ENCODE assay signal across 7 mouse cellular contexts in genomic region chr19:22915868-22916642, GRCm38 (mm10).
DNase-seq lines count a peak whose midpoint lies in the region; ATAC-seq and TF ChIP-seq lines count a peak whose summit lies in the region.

No protein-coding gene starts in this region.

- WGBS in midbrain, embryonic 12.5 days: 26% methylated on average over 16 of the region's 16 CpGs
- 14% methylated on average over 16 of the region's 16 CpGs for whole genome bisulfite sequencing in small intestine, adult 2 months

- no peaks in the 10 kb centered on the region for H3K9me3 ChIP-seq in midbrain, embryonic 12.5 days

- no peak for TF ChIP-seq POLR2A in small intestine, adult 2 months (IDR thresholded peaks at IDR 0.05; ENCODE audit: low read depth, low read length)

- peaks cover 9% of the 10 kb centered on the region; the same call in 1 of the 2 replicates for H3K27me3 ChIP-seq in midbrain, embryonic 12.5 days
- no peaks in the 10 kb centered on the region for H3K27me3 ChIP-seq in small intestine, adult 2 months (ENCODE audit: control insufficient read depth, insufficient read depth, low read length)

- DNase-seq in adrenal gland, adult 8-10 months: peak; percentile 72
- peak; percentile 71 for DNase-seq in embryo, embryonic 9.5 days (ENCODE audit: extremely low spot score)
- peak; percentile 98 for DNase-seq in heart, adult 11 months
- DNase-seq in kidney, adult 11 months: peak; percentile 82
- peak; percentile 88 for DNase-seq in left cerebral cortex, postnatal 4 days

- no peak overlapping the region for H3K27ac ChIP-seq in midbrain, embryonic 12.5 days (replicated peaks)
- peak overlapping the region; percentile 52 for H3K27ac ChIP-seq in small intestine, adult 2 months (ENCODE audit: insufficient read depth, low read depth, low read length)

- 0 out of 2 replicates have a peak overlapping the region, but pooled peaks have one; percentile 6 for H3K9ac ChIP-seq in midbrain, embryonic 12.5 days (replicated peaks)

- H3K4me1 ChIP-seq in midbrain, embryonic 12.5 days: peaks cover 10% of the 10 kb centered on the region
- no peaks in the 10 kb centered on the region; the same call in 1 of the 2 replicates for H3K4me1 ChIP-seq in small intestine, adult 2 months (ENCODE audit: control insufficient read depth, insufficient read depth, insufficient read length, low read length)

- H3K36me3 ChIP-seq in midbrain, embryonic 12.5 days: no peaks in the 10 kb centered on the region
- no peaks in the 10 kb centered on the region for H3K36me3 ChIP-seq in small intestine, adult 2 months (ENCODE audit: control insufficient read depth, insufficient read depth, low read length)

- TF ChIP-seq CTCF in small intestine, adult 2 months (IDR thresholded peaks at IDR 0.05; ENCODE audit: extremely low read depth, insufficient read length, insufficient replicate concordance, low read depth, low read length): peak; percentile 89

- ATAC-seq in midbrain, embryonic 12.5 days (ENCODE audit: low FRiP score, low read depth): peak; percentile 49

- H3K4me2 ChIP-seq in midbrain, embryonic 12.5 days (replicated peaks): peak overlapping the region; percentile 63

- peak overlapping the region; percentile 33 for H3K4me3 ChIP-seq in midbrain, embryonic 12.5 days
- peak overlapping the region; percentile 49 for H3K4me3 ChIP-seq in small intestine, adult 2 months (ENCODE audit: low read depth, low read length)

- intact Hi-C loops in left cerebral cortex, postnatal 4 days (cut with DNase I): loop anchor here (5.0 kb wide), 2 partner anchors 221 to 306 kb away; no protein-coding TSS in a partner anchor
